Mouse (Mus musculus) gastrocnemius, postnatal 14 days (tissue): ENCODE measurements around the gene Cypt2. TPM values are rescaled to one million over a fixed set of nuclear protein-coding genes. Genes with fewer than 3 reads are reported as not detected.
"Not testable (repeated sequence)": the region's sequence is repeated elsewhere in the genome, so short reads cannot be mapped to it uniquely, and the experiment has no call there.

Experiments used
- DNase-seq: peaks from one replicate; pipeline ENCODE4 v3.0.0; 2021; ENCODE audit warnings: mixed read lengths
- intact Hi-C: fragments of 180-260 bp; cut with DNase I; formaldehyde crosslinking; loops from one replicate; pipeline ENCODE4 v1.15.1; 2025; ENCODE audit warnings: low total_unique reads
- long read RNA-seq, 2 experiments: library from polyadenylated mRNA; stranded (forward); transcript quantifications; one replicate each; pipeline ENCODE4 v2.0.0; 2021
- total RNA-seq, 2 experiments: library from RNA; stranded (reverse); gene quantifications; 2 replicates each; pipeline ENCODE4 v1.2.3; 2021

The Cypt2 gene
- total RNA-seq: not detected
- long read RNA-seq, experiment 1: 0 reads
- long read RNA-seq, experiment 2: 0 reads

DNA sequence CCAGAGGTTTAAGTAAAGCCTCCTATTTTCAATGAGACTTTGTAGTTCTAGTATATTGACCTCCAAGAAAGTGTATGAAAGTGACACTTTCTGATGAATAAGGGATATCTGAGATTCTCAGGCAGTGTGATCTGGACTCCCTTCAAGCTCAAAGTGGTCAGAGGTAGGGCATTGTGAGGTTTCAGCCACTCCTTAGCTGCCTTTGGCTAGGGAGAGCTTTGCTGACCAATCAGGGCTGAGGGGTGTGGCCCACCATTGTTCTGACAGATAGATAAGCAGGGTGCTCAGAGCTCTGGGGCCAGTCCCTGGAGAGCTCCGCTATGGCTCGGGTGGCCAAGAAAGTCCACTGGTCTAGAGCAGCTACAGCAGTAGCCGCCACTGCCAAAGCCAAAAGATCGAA, at the start of gene Cypt2:
Gene Cypt2, plus strand, starts transcription at position 301 of the 400 bp plus-strand sequence.
- intact Hi-C loops, DNase-seq: not testable (repeated sequence)

DNA sequence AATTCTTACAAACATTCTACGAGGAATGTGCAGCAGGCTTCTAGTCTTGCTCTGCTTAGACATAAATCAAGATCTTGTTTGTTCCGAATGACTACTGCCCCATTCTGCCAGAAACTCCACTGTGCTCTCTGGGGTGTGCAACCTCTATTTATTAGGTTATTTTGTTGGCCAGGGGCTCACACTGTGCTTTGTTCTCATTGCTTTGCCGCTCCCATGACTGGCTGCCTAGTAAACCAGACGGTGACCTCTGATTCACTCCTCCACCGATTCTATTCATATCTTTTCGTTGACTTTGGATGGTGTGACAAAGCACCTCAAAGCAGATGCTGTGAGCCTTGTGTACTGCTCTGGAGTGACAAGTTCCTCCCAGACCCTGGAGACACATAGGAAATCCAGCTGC, 46.7 kb downstream of the Cypt2 start:
- intact Hi-C loops: no loop called here
- no peak for DNase-seq
